Mouse (Mus musculus) forelimb bud, embryonic 11.5 days (tissue): ENCODE data around the gene Gm45021.
"Not testable (repeated sequence)": the region's sequence is repeated elsewhere in the genome, so short reads cannot be mapped to it uniquely, and the experiment has no call there.

ENCODE experiments used
- DNase-seq: peaks from one replicate; pipeline ENCODE4 v3.0.0-alpha.2; 2012; ENCODE audit warnings: low read depth, low spot score

Gene Gm45021

DNA sequence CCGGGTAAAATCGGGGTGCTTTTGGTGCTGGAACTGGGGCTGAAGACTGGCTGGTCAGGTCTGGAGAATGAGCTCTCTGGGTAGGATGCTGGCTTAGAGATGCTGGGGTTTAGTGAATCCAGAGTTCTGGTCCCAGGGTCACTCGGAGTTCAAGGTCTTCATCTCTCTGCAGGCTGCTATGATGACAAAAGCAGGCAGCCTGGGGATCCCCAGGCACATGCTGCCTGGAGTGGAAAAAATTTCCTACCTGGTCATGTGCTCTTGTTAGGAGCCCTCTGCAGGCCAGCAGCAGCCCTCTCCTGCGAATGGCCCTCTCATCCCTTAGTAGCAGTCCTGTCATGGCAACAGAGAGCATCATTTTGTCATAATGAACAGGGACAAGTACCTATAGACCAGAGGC, 24.1 kb downstream of the Gm45021 start:
- DNase-seq = no peak

DNA sequence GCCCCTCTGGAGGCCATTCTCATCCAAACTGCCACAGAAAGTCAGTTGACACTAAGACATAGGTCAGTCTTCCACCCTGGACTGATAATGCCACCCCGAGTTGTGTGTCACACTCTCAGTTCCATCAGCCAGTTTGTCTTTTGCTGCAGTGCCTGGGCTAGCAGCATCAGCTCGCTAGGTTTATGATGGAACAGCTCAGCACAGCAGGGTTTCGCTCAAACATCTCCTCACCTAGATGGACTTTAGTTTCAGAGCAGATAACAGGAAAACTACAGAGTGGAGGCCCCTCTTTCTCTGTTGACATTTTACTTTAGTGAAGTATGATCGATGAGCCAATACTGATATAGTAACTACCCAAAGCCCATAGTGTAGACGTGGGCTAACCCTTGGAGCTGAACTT, 25.3 kb downstream of the Gm45021 start:
- DNase-seq = no peak

DNA sequence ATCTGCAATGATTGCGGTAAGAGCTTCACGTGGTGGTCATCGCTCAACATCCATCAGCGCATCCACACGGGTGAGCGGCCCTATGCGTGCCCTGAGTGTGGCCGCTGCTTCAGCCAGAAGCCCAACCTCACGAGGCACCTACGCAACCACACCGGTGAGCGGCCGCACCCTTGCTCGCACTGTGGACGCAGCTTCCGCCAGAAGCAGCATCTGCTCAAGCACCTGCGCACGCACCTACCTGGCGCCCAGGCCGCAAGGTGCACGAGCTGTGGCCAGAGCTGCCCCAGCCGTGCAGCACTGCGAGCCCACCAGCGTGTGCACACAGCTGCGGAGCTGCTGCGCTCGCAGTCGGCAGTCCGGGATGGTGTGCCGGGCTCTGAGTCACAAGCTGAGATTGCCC, 30.6 kb downstream of the Gm45021 start:
- no peak for DNase-seq

DNA sequence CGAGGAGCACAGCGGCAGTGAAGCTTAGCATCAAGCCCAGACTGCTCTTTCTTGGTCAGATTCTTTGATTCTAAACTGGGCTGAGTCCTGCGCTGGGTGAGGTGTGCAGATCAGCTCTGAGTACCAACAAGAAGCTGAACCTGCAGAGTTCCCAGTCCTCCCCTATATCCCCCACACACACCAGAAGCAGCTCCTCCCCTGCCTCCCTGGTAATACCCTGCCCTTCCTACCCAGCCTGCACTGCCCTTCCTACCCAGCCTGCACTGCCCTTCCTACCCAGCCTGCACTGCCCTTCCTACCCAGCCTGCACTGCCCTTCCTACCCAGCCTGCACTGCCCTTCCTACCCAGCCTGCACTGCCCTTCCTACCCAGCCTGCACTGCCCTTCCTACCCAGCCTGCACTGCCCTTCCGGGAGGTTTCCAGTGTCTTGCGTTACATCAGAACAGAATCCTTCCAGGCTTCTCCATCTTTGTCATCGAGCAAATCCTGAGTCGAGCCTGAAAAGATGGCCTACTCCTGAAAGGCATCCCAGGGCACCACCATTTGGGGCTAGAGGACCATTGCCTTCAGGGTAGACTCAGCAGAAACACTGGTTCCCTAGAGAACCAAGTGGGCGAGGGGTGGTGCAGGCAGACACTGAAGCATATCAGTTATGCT, 32.9 kb downstream of the Gm45021 start:
- not testable (repeated sequence) for DNase-seq

DNA sequence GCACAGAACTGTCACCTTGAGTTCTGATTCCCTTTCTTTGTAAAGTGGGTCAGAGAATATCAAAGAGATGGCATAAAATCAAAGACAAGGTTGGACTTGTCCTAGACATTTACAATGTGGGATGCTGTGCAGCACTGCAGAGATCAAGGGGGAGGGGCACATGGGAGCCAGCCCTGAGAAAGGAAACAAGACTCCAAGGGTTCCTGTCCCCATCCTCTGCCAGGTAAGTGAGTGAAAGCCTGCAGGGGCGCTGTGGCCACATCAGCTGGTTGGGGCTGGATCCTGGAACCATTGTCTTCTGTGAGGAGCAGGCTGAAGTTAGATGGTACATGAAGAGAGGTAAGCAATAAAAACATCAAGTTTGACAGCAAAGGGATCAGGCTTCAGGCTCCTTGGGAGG, 34.0 kb downstream of the Gm45021 start:
- DNase-seq = no peak

DNA sequence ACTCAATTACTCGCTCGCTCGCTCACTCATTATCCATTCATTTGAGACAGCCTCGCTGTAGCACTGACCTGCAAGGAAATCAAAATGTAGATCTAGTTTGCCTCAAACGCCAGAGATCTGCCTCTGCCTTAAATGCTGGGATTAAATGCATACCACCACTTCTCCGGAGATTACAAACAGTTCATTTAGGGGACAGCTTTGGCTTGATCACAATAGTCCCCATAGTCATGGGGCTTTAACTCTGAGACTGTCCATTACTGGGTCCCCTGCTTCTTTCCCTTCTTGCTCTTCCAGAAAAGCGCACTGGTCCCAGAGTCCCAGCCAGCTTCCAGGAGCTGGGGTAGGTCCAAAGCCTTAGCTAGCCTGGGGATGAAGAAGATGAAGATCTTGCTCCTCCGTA, 37.1 kb downstream of the Gm45021 start, which contains the start of gene AI854703:
AI854703 (plus strand) TSS at position 301 of the 400 bp plus-strand sequence.
- no peak for DNase-seq

DNA sequence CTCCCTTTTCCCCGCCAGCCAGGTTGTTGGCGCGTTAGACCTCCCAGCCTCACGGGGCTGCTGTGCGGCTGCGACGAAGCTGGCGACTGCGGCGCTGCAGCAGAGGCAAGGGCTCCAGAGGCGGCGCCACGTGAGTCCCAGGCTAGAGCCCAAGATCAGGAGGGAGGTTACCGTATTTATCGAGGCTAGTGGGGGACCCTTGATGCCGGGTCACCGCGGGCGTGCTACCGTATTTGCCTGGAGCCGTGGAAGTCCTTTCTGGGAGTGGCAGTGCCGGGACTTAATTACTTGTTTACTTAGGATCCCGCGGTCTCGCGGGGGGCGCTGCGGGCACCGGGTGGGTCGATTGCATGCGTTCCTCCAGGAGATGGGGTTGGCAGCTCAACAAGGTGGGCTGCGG, 37.6 kb downstream of the Gm45021 start:
- DNase-seq = peak; percentile 62

DNA sequence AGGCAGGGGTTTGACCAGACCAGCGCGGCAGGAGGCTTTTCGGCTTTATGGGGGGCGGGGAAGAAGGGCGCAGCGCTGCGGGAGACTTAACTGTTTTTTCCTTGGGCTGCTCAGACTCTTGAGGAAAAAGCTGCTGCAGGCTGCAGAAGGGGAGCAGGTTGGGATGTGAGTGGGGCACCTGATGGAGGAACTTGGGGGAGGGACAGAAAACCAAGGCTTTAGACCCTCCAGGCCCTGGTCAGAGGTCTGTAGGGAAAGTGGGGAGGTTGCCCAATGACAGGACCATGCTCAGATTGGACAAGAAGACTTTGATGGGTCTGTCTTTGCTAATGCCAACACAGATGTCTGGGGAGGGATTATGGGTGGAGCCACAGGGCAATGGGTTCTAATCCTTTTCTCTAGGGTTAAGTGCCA, 38.1 kb downstream of the Gm45021 start:
- DNase-seq = no peak

DNA sequence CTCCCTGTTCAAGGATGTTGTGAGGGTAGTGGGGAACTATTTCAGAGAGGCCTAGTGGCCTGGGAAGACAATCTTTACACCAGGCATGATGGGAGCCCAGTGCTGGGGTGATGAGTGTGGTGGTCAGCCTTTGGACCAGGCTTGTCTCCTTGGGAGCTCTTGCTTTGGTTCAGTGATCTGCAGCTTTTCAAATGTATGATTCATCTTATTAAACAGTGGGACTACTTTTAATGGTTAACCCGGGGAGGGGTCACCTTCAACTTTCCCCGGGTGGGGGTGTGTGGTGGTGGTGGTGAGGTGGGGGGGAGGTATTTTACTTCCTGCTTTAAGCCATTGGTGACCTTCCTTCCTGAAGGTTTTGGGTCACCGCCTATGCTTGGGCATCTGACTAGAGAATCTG, 39.0 kb downstream of the Gm45021 start:
- DNase-seq = no peak

DNA sequence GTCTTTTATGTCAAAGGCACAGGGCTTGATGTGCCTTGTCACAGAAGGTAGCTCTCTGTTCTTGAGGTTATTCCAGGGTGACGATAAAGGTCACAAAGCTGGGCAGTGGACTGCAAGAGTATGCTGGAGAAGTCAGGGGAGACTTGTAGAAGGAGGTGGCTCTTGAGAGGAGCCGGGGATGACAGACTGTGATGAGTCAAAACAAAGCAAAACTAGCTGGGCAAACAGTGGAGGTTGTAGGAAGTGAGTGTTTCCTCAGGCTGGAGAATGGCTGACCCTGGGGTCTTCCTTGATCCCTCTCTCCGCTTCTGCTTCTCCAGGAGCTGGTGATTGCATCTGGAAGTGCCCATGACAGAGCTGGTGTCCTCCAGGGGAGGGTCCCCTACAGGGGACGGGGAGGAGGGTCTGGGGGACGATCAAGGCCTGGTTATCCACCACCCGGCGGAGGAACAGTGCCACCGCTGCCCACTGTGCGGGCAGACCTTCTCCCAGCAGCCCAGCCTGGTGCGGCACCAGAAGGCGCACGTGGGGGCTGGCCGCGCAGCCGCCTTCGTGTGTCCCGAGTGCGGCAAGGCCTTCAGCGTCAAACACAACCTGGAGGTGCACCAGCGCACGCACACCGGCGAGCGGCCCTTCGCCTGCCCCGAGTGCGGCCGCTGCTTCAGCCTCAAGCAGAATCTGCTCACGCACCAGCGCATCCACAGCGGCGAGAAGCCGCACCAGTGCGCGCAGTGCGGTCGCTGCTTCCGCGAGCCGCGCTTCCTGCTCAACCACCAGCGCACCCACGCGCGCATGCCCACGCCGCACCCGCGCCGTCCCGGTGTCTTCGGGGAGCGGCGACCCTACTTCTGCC, 39.6 kb downstream of the Gm45021 start:
- peak; percentile 20 for DNase-seq

DNA sequence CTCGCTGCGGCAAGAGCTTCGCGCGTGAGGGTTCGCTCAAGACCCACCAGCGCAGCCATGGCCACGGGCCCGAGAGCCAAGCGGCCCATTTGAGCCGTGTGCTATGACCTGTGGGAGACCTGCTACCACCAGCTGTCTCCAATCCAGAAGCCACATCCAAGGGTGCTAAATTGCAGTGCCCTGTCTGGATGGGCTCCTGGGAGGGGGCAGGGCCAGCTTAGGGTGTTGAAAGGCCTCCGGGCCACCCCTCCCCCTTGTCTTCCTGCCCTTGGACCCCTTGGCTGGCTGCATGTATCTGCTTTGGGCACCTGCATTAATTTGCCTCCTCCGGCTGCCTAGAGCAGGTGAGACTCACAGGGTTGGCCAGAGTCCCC, 40.2 kb downstream of the Gm45021 start:
- no peak for DNase-seq

DNA sequence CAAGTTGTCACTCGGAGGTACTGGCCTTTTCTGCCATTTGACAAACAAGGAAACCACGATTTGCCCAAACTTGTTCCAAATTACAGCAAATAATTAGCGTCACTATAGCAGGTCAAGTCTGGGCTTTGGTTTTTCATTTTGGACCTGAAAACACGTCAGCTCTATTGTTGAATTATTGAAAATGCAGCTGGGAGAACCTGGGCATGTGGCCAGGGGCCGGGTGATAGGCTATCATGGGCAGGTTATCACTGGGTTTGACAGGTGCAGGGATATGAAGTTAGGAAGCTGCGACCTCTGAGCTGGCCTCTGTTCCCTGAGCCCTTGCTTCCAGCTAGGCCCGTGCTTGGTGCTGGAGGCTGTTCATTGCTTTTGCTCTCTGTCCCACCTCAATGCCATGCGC, 41.4 kb downstream of the Gm45021 start:
- DNase-seq = no peak

DNA sequence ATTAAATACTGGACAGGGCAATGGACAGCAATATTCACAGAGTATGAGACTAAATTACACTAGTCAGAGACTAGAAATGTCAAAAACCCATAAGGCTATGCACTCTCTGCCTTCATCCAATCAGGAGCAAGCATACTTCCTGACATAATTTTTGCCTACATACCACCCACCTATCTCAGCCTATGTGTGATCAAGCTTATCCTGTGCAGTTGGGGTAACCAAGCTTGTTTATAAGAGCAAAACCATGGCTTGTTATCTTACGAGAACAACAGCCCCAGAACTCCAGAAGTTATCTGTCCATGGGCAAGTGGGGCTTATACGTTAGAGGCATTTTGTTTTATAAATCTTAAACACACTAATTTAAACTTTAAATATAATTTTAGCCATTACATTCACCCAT, 45.7 kb downstream of the Gm45021 start:
- no peak for DNase-seq

DNA sequence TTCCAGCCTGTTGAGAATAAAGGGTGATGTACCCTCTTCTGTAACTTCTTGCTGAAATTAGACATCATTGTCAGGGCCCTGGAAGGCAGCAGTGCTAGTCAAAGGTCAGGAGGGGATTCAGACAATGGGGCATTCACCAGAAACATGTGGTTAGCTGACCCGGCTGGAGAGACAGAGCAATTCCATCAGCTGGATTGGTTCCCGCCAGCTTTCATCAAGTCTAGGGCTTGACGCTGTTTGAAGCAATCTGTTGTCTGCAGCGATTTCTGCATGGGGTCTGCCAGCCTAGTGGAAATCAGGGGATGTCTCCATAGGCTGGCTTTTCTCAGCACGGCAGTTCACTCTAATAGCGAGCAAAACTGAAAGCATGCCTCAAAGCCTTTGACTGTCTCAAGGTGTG, 47.1 kb downstream of the Gm45021 start:
- DNase-seq = no peak

DNA sequence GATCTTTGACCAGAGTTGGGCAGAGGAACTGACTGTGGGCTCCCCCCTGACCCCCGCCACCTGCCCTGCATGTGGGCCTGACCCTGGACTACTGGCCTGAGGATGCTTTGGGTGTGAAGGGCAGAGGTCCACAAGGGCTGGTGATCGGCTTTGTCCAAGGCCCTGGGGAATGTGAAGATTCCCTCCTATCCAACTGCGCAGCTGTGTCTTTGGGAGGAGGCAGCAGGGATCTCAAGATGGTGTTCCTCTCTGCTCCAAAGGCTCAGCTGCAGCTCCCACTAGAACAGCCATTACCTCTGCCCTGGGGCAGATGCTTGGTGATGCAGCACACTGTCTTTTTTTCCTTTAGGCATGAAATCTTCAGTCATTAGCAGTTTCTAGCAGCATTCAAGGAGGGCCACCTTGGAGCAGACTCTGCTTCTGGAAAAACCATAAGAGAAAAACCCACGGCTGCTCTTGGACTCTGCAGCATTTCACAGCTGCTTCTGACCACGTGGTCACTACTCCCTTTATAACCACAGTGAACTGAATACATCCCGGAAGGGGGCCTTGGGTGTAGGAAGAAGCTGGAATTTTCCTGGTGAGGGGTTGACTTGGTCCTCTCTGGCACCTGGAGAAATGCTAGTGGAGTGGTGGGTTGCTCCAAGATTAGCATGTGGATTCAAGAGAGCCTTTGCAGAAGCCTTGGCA, 48.5 kb downstream of the Gm45021 start:
- no peak for DNase-seq

DNA sequence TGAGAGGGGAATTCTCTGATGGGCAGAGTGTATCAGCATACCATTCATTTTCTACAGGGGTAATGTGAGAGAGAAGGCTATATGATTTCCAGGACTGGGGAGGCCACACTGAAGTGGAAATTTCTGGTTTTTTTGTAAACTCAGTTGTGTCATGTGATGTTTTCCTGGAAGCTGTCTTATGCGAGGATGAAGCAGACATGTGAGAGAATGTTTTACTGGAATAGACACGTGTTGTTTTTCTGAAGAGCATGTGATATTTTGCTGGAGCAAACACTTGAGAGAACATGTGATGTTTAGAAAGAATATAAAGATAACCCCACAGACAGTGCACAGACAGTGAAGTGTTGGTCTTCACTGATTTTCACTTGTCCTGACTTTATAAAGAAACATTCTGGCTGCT, 49.1 kb downstream of the Gm45021 start:
- no peak for DNase-seq

DNA sequence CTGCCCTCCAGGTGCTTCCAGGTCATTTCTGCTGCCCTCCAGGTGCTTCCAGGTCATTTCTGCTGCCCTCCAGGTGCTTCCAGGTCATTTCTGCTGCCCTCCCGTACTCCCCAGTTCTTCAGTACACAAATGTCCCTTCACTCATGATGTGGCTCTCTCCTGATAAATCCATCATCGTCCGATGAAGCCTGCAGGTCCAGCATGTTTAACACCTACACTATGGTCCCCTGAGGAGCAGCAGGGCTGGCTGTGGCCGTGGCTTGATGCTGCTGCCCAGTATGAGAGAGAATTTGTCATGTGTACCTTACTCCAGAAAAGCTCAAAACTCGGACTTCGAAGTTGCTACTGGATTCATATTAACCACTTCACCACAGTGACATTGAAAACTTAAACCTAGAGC, 52.0 kb downstream of the Gm45021 start:
- no peak for DNase-seq

DNA sequence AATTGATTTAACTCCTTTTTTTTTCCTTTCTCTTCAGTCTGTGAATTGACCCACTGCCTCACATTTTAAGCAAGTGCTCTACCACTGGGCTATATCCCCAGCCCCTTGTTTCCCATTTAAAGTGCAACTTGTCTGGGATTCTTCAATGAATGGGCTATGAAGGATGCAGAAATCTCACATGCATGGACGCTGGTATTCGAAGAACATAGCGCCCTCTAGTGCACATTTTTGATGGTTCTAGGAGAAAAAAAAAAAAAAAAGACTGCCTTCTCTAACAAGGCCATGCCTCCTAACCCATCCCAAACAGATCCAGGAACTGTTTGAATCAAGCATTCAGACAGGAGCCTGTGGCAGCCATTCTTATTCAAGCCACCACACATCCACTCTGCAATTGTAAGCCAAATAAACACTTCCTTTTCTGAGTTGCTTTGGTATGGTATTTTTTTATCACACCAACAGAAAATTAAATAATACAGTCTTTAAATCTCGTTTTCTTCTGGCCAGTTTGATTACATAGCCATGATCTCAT, 53.4 kb downstream of the Gm45021 start:
- DNase-seq = peak; percentile 82

DNA sequence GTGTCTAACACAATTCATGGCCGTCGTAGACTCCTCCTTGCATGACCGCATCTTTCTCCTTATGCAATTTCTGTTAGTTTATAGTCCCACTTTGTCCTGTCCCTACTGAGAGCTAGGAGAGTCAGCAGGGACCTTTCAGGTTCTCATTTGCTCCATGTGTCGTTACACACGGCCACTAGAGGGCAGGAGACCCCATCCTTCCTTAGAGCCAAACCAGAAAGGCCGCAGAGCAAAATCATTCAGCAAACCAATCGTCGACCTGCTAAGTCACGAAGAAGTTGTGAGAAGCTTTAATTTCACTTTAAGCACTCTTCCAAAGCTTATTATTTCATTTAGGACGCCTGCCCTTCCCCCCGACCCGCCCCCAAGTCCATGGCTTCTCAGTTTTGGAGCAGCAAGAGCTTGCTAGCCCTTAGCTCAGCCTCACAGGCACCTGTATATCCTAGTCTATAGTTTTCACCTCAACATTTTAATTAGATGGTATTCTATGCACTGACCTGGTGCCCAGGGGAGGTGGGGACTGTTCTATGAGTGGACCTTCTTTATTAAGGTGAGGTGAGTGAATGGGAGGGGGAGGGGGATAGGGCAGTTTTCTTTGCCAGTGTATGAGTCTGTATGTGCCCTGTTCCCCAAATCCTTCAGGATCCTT, 56.4 kb downstream of the Gm45021 start:
- peak; percentile 77 for DNase-seq

DNA sequence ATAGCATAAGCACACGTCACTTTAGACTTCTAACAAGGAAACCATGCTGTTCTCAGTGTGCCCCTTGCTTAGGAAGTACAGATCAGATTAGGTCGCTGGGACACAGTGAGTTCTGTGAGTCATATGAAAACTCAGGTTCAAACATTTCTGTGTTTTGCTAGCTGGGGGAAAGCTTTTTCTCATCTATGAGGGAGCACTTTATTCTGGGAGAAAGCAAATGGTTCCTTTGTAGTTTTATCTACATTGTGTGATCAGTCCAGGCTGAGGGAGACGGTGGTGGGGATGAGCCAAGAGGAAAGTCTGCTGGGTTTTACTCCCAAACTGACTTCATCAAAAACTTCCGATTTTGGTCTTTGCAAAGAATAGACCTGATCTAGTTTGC, 56.9 kb downstream of the Gm45021 start:
- no peak for DNase-seq

DNA sequence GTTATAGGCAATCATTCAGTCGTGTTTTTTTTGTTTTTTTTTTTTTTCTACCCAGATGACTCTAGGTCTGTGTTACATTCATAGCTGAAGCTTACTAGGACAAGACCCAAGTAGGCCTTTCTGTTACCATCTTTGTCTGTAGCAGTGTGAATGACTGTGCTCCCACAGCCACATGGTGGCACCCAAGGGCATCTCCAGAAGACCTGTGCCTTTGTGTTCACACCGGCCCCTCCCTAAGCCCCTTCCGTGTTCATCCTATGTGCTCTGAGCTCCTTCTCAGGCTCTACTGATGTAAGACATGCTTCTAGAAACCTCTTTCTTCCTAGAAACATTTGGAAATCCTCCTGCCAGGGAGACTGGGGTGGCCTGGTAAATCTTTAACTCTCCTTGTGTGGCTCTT, 57.6 kb downstream of the Gm45021 start, which contains the start of gene Gimap8:
Gimap8 (plus strand) TSS at position 240 of the 400 bp plus-strand sequence.
- no peak for DNase-seq

DNA sequence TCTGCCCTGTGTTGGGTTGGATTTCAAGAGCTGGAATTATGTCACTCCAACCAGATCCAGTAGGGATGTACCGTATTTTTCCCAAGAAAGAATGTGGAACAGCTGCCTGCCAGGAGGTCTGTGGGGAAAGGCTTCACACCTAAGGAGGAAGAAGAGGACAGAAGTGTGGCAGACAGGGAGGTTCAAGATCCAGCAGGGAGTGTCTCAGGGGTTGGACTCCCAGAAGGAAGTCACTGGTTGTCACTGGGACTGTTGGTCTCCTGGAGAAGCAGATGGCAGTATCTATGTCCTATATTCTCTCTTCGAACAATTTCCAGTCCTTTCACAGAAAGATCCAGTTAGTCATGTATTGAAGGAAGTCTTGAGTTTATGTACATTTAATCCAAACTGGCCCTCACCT, 58.2 kb downstream of the Gm45021 start:
- no peak for DNase-seq
